Mouse (Mus musculus) embryonic facial prominence, embryonic 13.5 days (tissue): ENCODE data around the gene Siah1a. TPM values are rescaled to one million over a fixed set of nuclear protein-coding genes. Genes with fewer than 3 reads are reported as not detected.

Experiments
- ATAC-seq: fragments of 200-750 bp; cut with Nextera tagmentation; 2 replicates; pipeline ENCODE4 v1.8.0; 2017; ENCODE audit warnings: low read depth; ENCODE audit not compliant: insufficient number of reproducible peaks, insufficient read depth, low FRiP score, low TSS enrichment
- H3K27ac ChIP-seq: fragments of 300-500 bp; sonication (generic); 2 replicates; pipeline ENCODE4 v1.5.1; 2015; ENCODE audit warnings: moderate library complexity, mild to moderate bottlenecking, inconsistent platforms
- H3K27me3 ChIP-seq: fragments of 300-500 bp; sonication (generic); 2 replicates; pipeline ENCODE4 v1.6.1; 2015; ENCODE audit warnings: mild to moderate bottlenecking, inconsistent platforms
- H3K36me3 ChIP-seq: fragments of 300-500 bp; sonication (generic); 2 replicates; pipeline ENCODE4 v1.6.1; 2015; ENCODE audit warnings: mild to moderate bottlenecking, inconsistent platforms
- H3K4me1 ChIP-seq: fragments of 300-500 bp; sonication (generic); 2 replicates; pipeline ENCODE4 v1.6.1; 2015; ENCODE audit warnings: inconsistent platforms
- H3K4me2 ChIP-seq: fragments of 300-500 bp; sonication (generic); 2 replicates; pipeline ENCODE4 v1.6.1; 2015; ENCODE audit warnings: moderate library complexity, mild to moderate bottlenecking, inconsistent platforms
- H3K4me3 ChIP-seq: fragments of 300-500 bp; sonication (generic); 2 replicates; pipeline ENCODE4 v1.5.1; 2015; ENCODE audit warnings: mild to moderate bottlenecking, inconsistent platforms
- H3K9ac ChIP-seq: fragments of 300-500 bp; sonication (generic); 2 replicates; pipeline ENCODE4 v1.6.1; 2015; ENCODE audit warnings: mild to moderate bottlenecking, inconsistent platforms
- H3K9me3 ChIP-seq: fragments of 300-500 bp; sonication (generic); 2 replicates; pipeline ENCODE4 v1.6.1; 2016; ENCODE audit warnings: inconsistent platforms
- WGBS: fragments of 180-500 bp; shearing (Covaris S2); methylation state at CpG from one replicate; pipeline ENCODE4 v1.1.7; 2015; ENCODE audit warnings: mixed read lengths; 5-methylcytosine and 5-hydroxymethylcytosine counted together
- polyA plus RNA-seq: library from polyadenylated mRNA; unstranded; fragments of >200 nt; fragmentation: Nextera tagmentation; extraction: Ambion mirVana; gene quantifications from 2 replicates; pipeline ENCODE4 v1.2.1, GENCODE M21; 2015

The Siah1a gene
- polyA plus RNA-seq, 1 experiment from 2014 or later, result 59.0 TPM

GRCm38 (mm10) chr8:86720756-86721459 is 24.8 kb downstream of the Siah1a start:
- H3K4me3 ChIP-seq, result no peak overlapping the region
- H3K27ac ChIP-seq, result no peak overlapping the region
- H3K36me3 ChIP-seq, result peaks cover 37% of the 10 kb centered on the region
- no peaks in the 10 kb centered on the region for H3K9me3 ChIP-seq
- ATAC-seq, result no peak
- peaks cover 3% of the 10 kb centered on the region; the same call in 1 of the 2 replicates for H3K4me1 ChIP-seq
- no peak overlapping the region for H3K4me2 ChIP-seq
- no peaks in the 10 kb centered on the region for H3K27me3 ChIP-seq
- H3K9ac ChIP-seq, result no peak overlapping the region
- WGBS, result 89% methylated on average over 6 of the region's 6 CpGs

GRCm38 (mm10) chr8:86719368-86719767 is 26.4 kb downstream of the Siah1a start:
- Histone ChIP-seq H3K4me1 (peaks cover 3% of the 10 kb centered on the region; the same call in 1 of the 2 replicates), H3K4me2 (no peak overlapping the region), H3K9ac (no peak overlapping the region), H3K9me3 (no peaks in the 10 kb centered on the region), H3K36me3 (peaks cover 43% of the 10 kb centered on the region), H3K27me3 (no peaks in the 10 kb centered on the region), H3K27ac (no peak overlapping the region), H3K4me3 (no peak overlapping the region)
- ATAC-seq, result no peak
- WGBS, result 83% methylated on average over 1 of the region's 1 CpGs

- WGBS, result 84% methylated on average over 2 of the region's 2 CpGs
- H3K27me3 ChIP-seq, result no peaks in the 10 kb centered on the region
- peaks cover 43% of the 10 kb centered on the region for H3K36me3 ChIP-seq
- H3K9me3 ChIP-seq, result no peaks in the 10 kb centered on the region
- no peak overlapping the region for H3K27ac ChIP-seq
- peaks cover 3% of the 10 kb centered on the region; the same call in 1 of the 2 replicates for H3K4me1 ChIP-seq
- H3K4me3 ChIP-seq, result no peak overlapping the region
- H3K9ac ChIP-seq, result no peak overlapping the region
- H3K4me2 ChIP-seq, result no peak overlapping the region
- no peak for ATAC-seq
Measured at GRCm38 (mm10) chr8:86718332-86718994, 27.3 kb downstream of the Siah1a start.

- Histone ChIP-seq H3K4me2 (no peak overlapping the region), H3K27ac (no peak overlapping the region), H3K4me3 (no peak overlapping the region), H3K4me1 (peaks cover 3% of the 10 kb centered on the region; the same call in 1 of the 2 replicates), H3K9ac (no peak overlapping the region), H3K36me3 (peaks cover 34% of the 10 kb centered on the region), H3K27me3 (no peaks in the 10 kb centered on the region), H3K9me3 (no peaks in the 10 kb centered on the region)
- 85% methylated on average over 14 of the region's 14 CpGs for WGBS
- no peak for ATAC-seq
Measured at GRCm38 (mm10) chr8:86713407-86714188, 32.1 kb downstream of the Siah1a start.

GRCm38 (mm10) chr8:86712594-86712993 is 33.1 kb downstream of the Siah1a start:
- H3K9me3 ChIP-seq, result no peaks in the 10 kb centered on the region
- no peak overlapping the region for H3K4me3 ChIP-seq
- H3K36me3 ChIP-seq, result peaks cover 33% of the 10 kb centered on the region
- peaks cover 3% of the 10 kb centered on the region; the same call in 1 of the 2 replicates for H3K4me1 ChIP-seq
- no peak overlapping the region for H3K27ac ChIP-seq
- H3K27me3 ChIP-seq, result no peaks in the 10 kb centered on the region
- H3K4me2 ChIP-seq, result no peak overlapping the region
- no peak overlapping the region for H3K9ac ChIP-seq
- no peak for ATAC-seq
- 91% methylated on average over 3 of the region's 3 CpGs for WGBS

GRCm38 (mm10) chr8:86707873-86708272 is 37.9 kb downstream of the Siah1a start:
- ATAC-seq, result no peak
- Histone ChIP-seq H3K4me2 (no peak overlapping the region), H3K36me3 (peaks cover 20% of the 10 kb centered on the region; the same call in 1 of the 2 replicates), H3K4me1 (no peaks in the 10 kb centered on the region), H3K9me3 (no peaks in the 10 kb centered on the region), H3K9ac (no peak overlapping the region), H3K27ac (no peak overlapping the region), H3K27me3 (no peaks in the 10 kb centered on the region), H3K4me3 (no peak overlapping the region)
- WGBS, result 68% methylated on average over 4 of the region's 4 CpGs

GRCm38 (mm10) chr8:86706756-86707155 is 39.0 kb downstream of the Siah1a start:
- Histone ChIP-seq H3K4me3 (no peak overlapping the region), H3K9me3 (no peaks in the 10 kb centered on the region), H3K9ac (no peak overlapping the region), H3K4me2 (no peak overlapping the region), H3K4me1 (no peaks in the 10 kb centered on the region), H3K27ac (no peak overlapping the region), H3K36me3 (peaks cover 20% of the 10 kb centered on the region; the same call in 1 of the 2 replicates), H3K27me3 (no peaks in the 10 kb centered on the region)
- WGBS, result 85% methylated on average over 5 of the region's 5 CpGs
- ATAC-seq, result no peak

- Histone ChIP-seq H3K9me3 (no peaks in the 10 kb centered on the region), H3K4me2 (no peak overlapping the region), H3K36me3 (peaks cover 23% of the 10 kb centered on the region; the same call in 1 of the 2 replicates), H3K4me1 (no peaks in the 10 kb centered on the region), H3K27ac (no peak overlapping the region), H3K4me3 (no peak overlapping the region), H3K9ac (no peak overlapping the region), H3K27me3 (no peaks in the 10 kb centered on the region)
- no peak for ATAC-seq
- 73% methylated on average over 3 of the region's 3 CpGs for WGBS
Measured at GRCm38 (mm10) chr8:86705317-86705716, 40.4 kb downstream of the Siah1a start.

- 88% methylated on average over 3 of the region's 3 CpGs for WGBS
- no peaks in the 10 kb centered on the region for H3K4me1 ChIP-seq
- no peaks in the 10 kb centered on the region for H3K9me3 ChIP-seq
- ATAC-seq, result no peak
- H3K4me2 ChIP-seq, result no peak overlapping the region
- H3K27me3 ChIP-seq, result no peaks in the 10 kb centered on the region
- no peak overlapping the region for H3K9ac ChIP-seq
- no peak overlapping the region for H3K4me3 ChIP-seq
- peaks cover 19% of the 10 kb centered on the region for H3K36me3 ChIP-seq
- no peak overlapping the region for H3K27ac ChIP-seq
Measured at GRCm38 (mm10) chr8:86702453-86702852, 43.3 kb downstream of the Siah1a start.

GRCm38 (mm10) chr8:86699471-86699870 is 46.3 kb downstream of the Siah1a start:
- peaks cover 20% of the 10 kb centered on the region for H3K36me3 ChIP-seq
- H3K27me3 ChIP-seq, result no peaks in the 10 kb centered on the region
- H3K4me3 ChIP-seq, result no peak overlapping the region
- H3K4me2 ChIP-seq, result no peak overlapping the region
- H3K27ac ChIP-seq, result no peak overlapping the region
- H3K4me1 ChIP-seq, result no peaks in the 10 kb centered on the region
- 91% methylated on average over 12 of the region's 12 CpGs for WGBS
- no peak overlapping the region for H3K9ac ChIP-seq
- no peaks in the 10 kb centered on the region for H3K9me3 ChIP-seq
- no peak for ATAC-seq

GRCm38 (mm10) chr8:86698811-86699421 is 46.8 kb downstream of the Siah1a start:
- H3K36me3 ChIP-seq, result peaks cover 20% of the 10 kb centered on the region
- WGBS, result 78% methylated on average over 1 of the region's 1 CpGs
- no peak for ATAC-seq
- no peaks in the 10 kb centered on the region for H3K27me3 ChIP-seq
- no peak overlapping the region for H3K4me3 ChIP-seq
- no peak overlapping the region for H3K4me2 ChIP-seq
- H3K9ac ChIP-seq, result no peak overlapping the region
- H3K27ac ChIP-seq, result no peak overlapping the region
- H3K4me1 ChIP-seq, result no peaks in the 10 kb centered on the region
- H3K9me3 ChIP-seq, result no peaks in the 10 kb centered on the region
